Mouse (Mus musculus): ENCODE data around the gene Spats2l.
A peak's percentile ranks its signal among the peaks of the same experiment; 100 is the strongest.

Gene Spats2l

GRCm38 (mm10) chr1:57826245-57826644, 52.3 kb downstream of the Spats2l start:
- no peak for DNase-seq

- DNase-seq, result no peak
Measured at GRCm38 (mm10) chr1:57833145-57833544, 59.2 kb downstream of the Spats2l start.

- peak; percentile 56 for DNase-seq
Measured at GRCm38 (mm10) chr1:57835128-57835527, 61.2 kb downstream of the Spats2l start.

- no peak for DNase-seq
Measured at GRCm38 (mm10) chr1:57836686-57837317, 62.8 kb downstream of the Spats2l start.

- no peak for DNase-seq
Measured at GRCm38 (mm10) chr1:57839863-57840262, 65.9 kb downstream of the Spats2l start.

- DNase-seq, result no peak
Measured at GRCm38 (mm10) chr1:57845054-57845722, 71.2 kb downstream of the Spats2l start.

- DNase-seq, result no peak
Measured at GRCm38 (mm10) chr1:57846856-57847698, 73.1 kb downstream of the Spats2l start.

- no peak for DNase-seq
Measured at GRCm38 (mm10) chr1:57849087-57849486, 75.1 kb downstream of the Spats2l start.

GRCm38 (mm10) chr1:57849916-57850315, 76.0 kb downstream of the Spats2l start:
- peak; percentile 70 for DNase-seq

GRCm38 (mm10) chr1:57851871-57852270, 77.9 kb downstream of the Spats2l start:
- no peak for DNase-seq

GRCm38 (mm10) chr1:57852562-57853271, 78.8 kb downstream of the Spats2l start:
- DNase-seq, result peak; percentile 42

- no peak for DNase-seq
Measured at GRCm38 (mm10) chr1:57857799-57858198, 83.8 kb downstream of the Spats2l start.

GRCm38 (mm10) chr1:57862024-57862423, 88.1 kb downstream of the Spats2l start:
- DNase-seq, result no peak

GRCm38 (mm10) chr1:57868651-57869050, 94.7 kb downstream of the Spats2l start:
- peak; percentile 52 for DNase-seq

GRCm38 (mm10) chr1:57872006-57872405, 98.0 kb downstream of the Spats2l start:
- DNase-seq, result peak; percentile 16

GRCm38 (mm10) chr1:57873996-57874395, 100.0 kb downstream of the Spats2l start:
- DNase-seq, result no peak

GRCm38 (mm10) chr1:57875109-57875508, 101.1 kb downstream of the Spats2l start:
- no peak for DNase-seq

- DNase-seq, result no peak
Measured at GRCm38 (mm10) chr1:57875512-57875911, 101.5 kb downstream of the Spats2l start.

- DNase-seq, result no peak
Measured at GRCm38 (mm10) chr1:57878957-57879356, 105.0 kb downstream of the Spats2l start.

- DNase-seq, result peak; percentile 40
Measured at GRCm38 (mm10) chr1:57884867-57885266, 110.9 kb downstream of the Spats2l start.

- no peak for DNase-seq
Measured at GRCm38 (mm10) chr1:57889803-57890202, 115.8 kb downstream of the Spats2l start.

- DNase-seq, result peak; percentile 79
Measured at GRCm38 (mm10) chr1:57890259-57890902, 116.4 kb downstream of the Spats2l start.

- no peak for DNase-seq
Measured at GRCm38 (mm10) chr1:57890903-57891267, 116.9 kb downstream of the Spats2l start.

All from lung, postnatal 10 days (tissue).